Mouse (Mus musculus) kidney, postnatal 0 days (tissue): ENCODE measurements at regions not wholly inside any gene's neighbourhood (a gene's known extent, or its start where the extent isn't known, plus 50 kb on each side); places are given as distances from the start of the nearest gene placed in this dataset.

Experiments used
- ATAC-seq: fragments of 200-750 bp; cut with Nextera tagmentation; replicated peaks from 2 replicates; pipeline ENCODE4 v1.8.0; 2017; ENCODE audit warnings: low read depth, moderate number of reproducible peaks, moderate TSS enrichment, moderate library complexity; ENCODE audit not compliant: low FRiP score
- DNase-seq: peaks from one replicate; pipeline ENCODE4 v3.0.0-alpha.2; 2016; ENCODE audit warnings: low spot score
- H3K27ac ChIP-seq: fragments of 300-500 bp; sonication (generic); 2 replicates; pipeline ENCODE4 v1.5.1; 2014; ENCODE audit warnings: mild to moderate bottlenecking
- H3K27me3 ChIP-seq: fragments of 300-500 bp; sonication (generic); 2 replicates; pipeline ENCODE4 v1.6.1; 2014; ENCODE audit warnings: low read length, mixed read lengths; ENCODE audit not compliant: insufficient read depth
- H3K36me3 ChIP-seq: fragments of 300-500 bp; sonication (generic); 2 replicates; pipeline ENCODE4 v1.6.1; 2014; ENCODE audit warnings: low read length, mixed read lengths; ENCODE audit not compliant: insufficient read depth
- H3K4me1 ChIP-seq: fragments of 300-500 bp; sonication (generic); replicated peaks from 2 replicates; pipeline ENCODE4 v1.6.1; 2014; ENCODE audit warnings: antibody characterized with exemption, low read length, mixed read lengths; ENCODE audit not compliant: insufficient read depth
- H3K4me2 ChIP-seq: fragments of 300-500 bp; sonication (generic); 2 replicates; pipeline ENCODE4 v1.6.1; 2014; ENCODE audit warnings: mild to moderate bottlenecking, low read length, moderate library complexity, mixed read lengths
- H3K4me3 ChIP-seq: fragments of 300-500 bp; sonication (generic); replicated peaks from 2 replicates; pipeline ENCODE4 v1.5.1; 2014; ENCODE audit warnings: low read depth, low read length
- H3K9ac ChIP-seq: fragments of 300-500 bp; sonication (generic); 2 replicates; pipeline ENCODE4 v1.6.1; 2014; ENCODE audit warnings: low read depth, low read length
- H3K9me3 ChIP-seq: fragments of 300-500 bp; sonication (generic); replicated peaks from 2 replicates; pipeline ENCODE4 v1.6.1; 2016; ENCODE audit warnings: low read length, inconsistent platforms, mixed read lengths
- CTCF ChIP-seq: IDR thresholded peaks from 2 replicates; pipeline ENCODE4 v1.5.1; 2016; ENCODE audit warnings: antibody characterized with exemption, low read depth, mild to moderate bottlenecking, moderate library complexity
- WGBS: fragments of 180-500 bp; shearing (Covaris S2); extraction: QIAGEN DNeasy Blood & Tissue Kit; methylation state at CpG from one replicate; pipeline ENCODE4 v1.1.7; 2014; 5-methylcytosine and 5-hydroxymethylcytosine counted together

- DNase-seq: no peak
- no peaks in the 10 kb centered on the region for H3K27me3 ChIP-seq
- ATAC-seq: no peak
- H3K27ac ChIP-seq: no peak overlapping the region
- WGBS: 78% methylated on average over 3 of the region's 3 CpGs
- H3K9me3 ChIP-seq: no peaks in the 10 kb centered on the region
- no peaks in the 10 kb centered on the region for H3K4me1 ChIP-seq
- H3K36me3 ChIP-seq: no peaks in the 10 kb centered on the region
- no peak overlapping the region for H3K4me2 ChIP-seq
- no peak for TF ChIP-seq CTCF
- no peak overlapping the region for H3K4me3 ChIP-seq
- no peak overlapping the region for H3K9ac ChIP-seq
Observed at GRCm38 (mm10) chr15:52406156-52406885, 1478.4 kb upstream of the Gm7489 start.

- Histone ChIP-seq H3K9ac (no peak overlapping the region), H3K27ac (no peak overlapping the region), H3K4me2 (peak overlapping the region; percentile 5; the same call in 1 of the 2 replicates), H3K4me3 (no peak overlapping the region), H3K4me1 (no peaks in the 10 kb centered on the region), H3K36me3 (no peaks in the 10 kb centered on the region), H3K9me3 (no peaks in the 10 kb centered on the region), H3K27me3 (no peaks in the 10 kb centered on the region)
- no peak for TF ChIP-seq CTCF
- no peak for ATAC-seq
- WGBS: 27% methylated on average over 18 of the region's 18 CpGs
- DNase-seq: peak; percentile 25
Observed at GRCm38 (mm10) chr15:52412869-52413771, 1471.6 kb upstream of the Gm7489 start.

GRCm38 (mm10) chr15:52425976-52426375 lies 1458.7 kb upstream of the Gm7489 start:
- no peaks in the 10 kb centered on the region for H3K4me1 ChIP-seq
- ATAC-seq: no peak
- no peaks in the 10 kb centered on the region for H3K27me3 ChIP-seq
- H3K9me3 ChIP-seq: no peaks in the 10 kb centered on the region
- H3K36me3 ChIP-seq: no peaks in the 10 kb centered on the region
- no peak overlapping the region for H3K9ac ChIP-seq
- no peak overlapping the region for H3K27ac ChIP-seq
- H3K4me2 ChIP-seq: no peak overlapping the region
- no peak for DNase-seq
- H3K4me3 ChIP-seq: no peak overlapping the region
- no peak for TF ChIP-seq CTCF

GRCm38 (mm10) chr15:52430491-52431158 lies 1454.1 kb upstream of the Gm7489 start:
- WGBS: 87% methylated on average over 6 of the region's 6 CpGs
- DNase-seq (no peak), ATAC-seq (no peak)
- Histone ChIP-seq H3K27me3 (no peaks in the 10 kb centered on the region), H3K4me1 (no peaks in the 10 kb centered on the region), H3K9ac (no peak overlapping the region), H3K4me2 (no peak overlapping the region), H3K9me3 (no peaks in the 10 kb centered on the region), H3K4me3 (no peak overlapping the region), H3K36me3 (no peaks in the 10 kb centered on the region), H3K27ac (no peak overlapping the region)
- TF ChIP-seq CTCF: no peak

GRCm38 (mm10) chr15:52433639-52434038 lies 1451.1 kb upstream of the Gm7489 start:
- Histone ChIP-seq H3K9me3 (no peaks in the 10 kb centered on the region), H3K27me3 (no peaks in the 10 kb centered on the region), H3K4me3 (no peak overlapping the region), H3K36me3 (no peaks in the 10 kb centered on the region), H3K4me2 (no peak overlapping the region), H3K27ac (no peak overlapping the region), H3K4me1 (no peaks in the 10 kb centered on the region), H3K9ac (no peak overlapping the region)
- WGBS: 87% methylated on average over 2 of the region's 2 CpGs
- TF ChIP-seq CTCF: no peak
- ATAC-seq (no peak), DNase-seq (no peak)

- TF ChIP-seq CTCF: no peak
- Histone ChIP-seq H3K36me3 (no peaks in the 10 kb centered on the region), H3K9me3 (no peaks in the 10 kb centered on the region), H3K9ac (no peak overlapping the region), H3K4me3 (no peak overlapping the region), H3K4me1 (no peaks in the 10 kb centered on the region), H3K27ac (no peak overlapping the region), H3K4me2 (no peak overlapping the region), H3K27me3 (no peaks in the 10 kb centered on the region)
- ATAC-seq (no peak), DNase-seq (no peak)
- WGBS: 91% methylated on average over 1 of the region's 1 CpGs
Observed at GRCm38 (mm10) chr15:52438403-52438802, 1446.3 kb upstream of the Gm7489 start.
